8 mouse cellular contexts compared by ENCODE assay signal in the genomic region with DNA sequence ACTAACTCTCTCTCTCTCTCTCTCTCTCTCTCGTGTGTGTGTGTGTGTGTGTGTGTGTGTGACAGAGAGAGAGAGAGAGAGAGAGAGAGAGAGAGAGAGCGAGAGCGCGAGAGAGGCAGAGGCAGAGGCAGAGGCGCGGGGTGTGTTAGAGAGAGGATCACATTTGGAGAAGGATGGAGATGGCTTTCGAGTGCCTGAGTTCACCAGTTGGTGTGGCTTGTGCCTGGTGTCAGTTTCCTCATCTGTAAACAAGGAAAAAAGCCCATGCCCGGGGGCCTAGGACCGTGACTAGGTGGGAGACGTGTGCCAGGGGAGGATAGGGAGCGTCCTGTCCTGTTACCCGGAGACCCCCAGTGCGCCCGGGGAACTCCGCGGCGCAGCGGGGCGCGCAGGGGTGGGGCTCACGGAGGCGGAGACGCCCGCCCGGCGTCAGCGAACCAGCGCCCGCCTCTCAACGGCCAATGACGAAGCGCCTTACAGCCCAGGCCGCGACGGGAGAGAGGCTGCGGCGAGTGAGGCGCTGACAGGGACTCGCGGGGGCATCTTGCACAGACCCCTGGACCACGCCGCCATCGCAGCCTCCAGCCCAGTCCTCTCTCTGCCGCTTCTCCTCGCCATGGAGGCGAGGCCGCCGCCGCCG. TPM values are rescaled to one million over a fixed set of nuclear protein-coding genes. Genes with fewer than 3 reads are reported as not detected.
DNase-seq lines count a peak whose midpoint lies in the region; ATAC-seq lines count a peak whose summit lies in the region.

A gene (plus strand): TSS at position 485 of the 640 bp plus-strand sequence.

- H3K27ac ChIP-seq in forebrain, embryonic 10.5 days = peak within 1 kb of the TSS; percentile 94
- peak within 1 kb of the TSS; percentile 86 for H3K27ac ChIP-seq in heart, embryonic 15.5 days
- peak within 1 kb of the TSS; percentile 90 for H3K27ac ChIP-seq in liver, embryonic 15.5 days (replicated peaks)
- H3K27ac ChIP-seq in neural tube, embryonic 12.5 days = peak within 1 kb of the TSS; percentile 66; the same call in 1 of the 2 replicates

- H3K4me3 ChIP-seq in forebrain, embryonic 10.5 days = peak within 1 kb of the TSS; percentile 95
- peak within 1 kb of the TSS; percentile 99 for H3K4me3 ChIP-seq in heart, embryonic 15.5 days
- H3K4me3 ChIP-seq in liver, embryonic 15.5 days (replicated peaks) = peak within 1 kb of the TSS; percentile 94
- H3K4me3 ChIP-seq in neural tube, embryonic 12.5 days = peak within 1 kb of the TSS; percentile 89

- DNase-seq in c-Kit-negative CD71-positive TER-119-positive erythroid progenitor cells, embryonic 14.5 days (ENCODE audit: low read depth, low spot score) = peak; percentile 82
- peak; percentile 90 for DNase-seq in forebrain, embryonic 10.5 days (ENCODE audit: extremely low spot score, low spot score)
- peak; percentile 89 to 95 for DNase-seq in kidney, postnatal 36 days
- peak; percentile 76 for DNase-seq in telencephalon, adult 2 months (ENCODE audit: low read depth, low spot score)

- peaks cover 9% of the 10 kb centered on the region for H3K36me3 ChIP-seq in forebrain, embryonic 10.5 days (replicated peaks)
- H3K36me3 ChIP-seq in heart, embryonic 15.5 days = no peaks in the 10 kb centered on the region; the same call in 1 of the 2 replicates
- 0 out of 2 replicates have a peak, but pooled peaks cover 3% of the 10 kb centered on the region for H3K36me3 ChIP-seq in liver, embryonic 15.5 days (replicated peaks)
- H3K36me3 ChIP-seq in neural tube, embryonic 12.5 days = no peaks in the 10 kb centered on the region; the same call in 1 of the 2 replicates

- H3K9ac ChIP-seq in heart, embryonic 15.5 days = peak within 1 kb of the TSS; percentile 91
- H3K9ac ChIP-seq in liver, embryonic 15.5 days = peak within 1 kb of the TSS; percentile 91
- peak within 1 kb of the TSS; percentile 83 for H3K9ac ChIP-seq in neural tube, embryonic 12.5 days

- under 1% methylated on average over 49 of the region's 50 CpGs for WGBS in forebrain, embryonic 10.5 days
- under 1% methylated on average over 50 of the region's 50 CpGs for WGBS in heart, embryonic 15.5 days
- WGBS in liver, embryonic 15.5 days (ENCODE audit: insufficient replicate concordance) = under 1% methylated on average over 49 of the region's 50 CpGs
- WGBS in neural tube, embryonic 12.5 days = under 1% methylated on average over 50 of the region's 50 CpGs

- peaks cover 33% of the 10 kb centered on the region for H3K4me1 ChIP-seq in forebrain, embryonic 10.5 days
- H3K4me1 ChIP-seq in heart, embryonic 15.5 days (replicated peaks) = peaks cover 34% of the 10 kb centered on the region
- peaks cover 50% of the 10 kb centered on the region for H3K4me1 ChIP-seq in liver, embryonic 15.5 days (replicated peaks)
- H3K4me1 ChIP-seq in neural tube, embryonic 12.5 days = peaks cover 12% of the 10 kb centered on the region

- H3K27me3 ChIP-seq in forebrain, embryonic 10.5 days (ENCODE audit: poor library complexity, severe bottlenecking) = peaks cover 30% of the 10 kb centered on the region
- no peaks in the 10 kb centered on the region for H3K27me3 ChIP-seq in heart, embryonic 15.5 days
- H3K27me3 ChIP-seq in liver, embryonic 15.5 days = peaks cover 20% of the 10 kb centered on the region
- H3K27me3 ChIP-seq in neural tube, embryonic 12.5 days (replicated peaks) = 0 out of 2 replicates have a peak, but pooled peaks cover 6% of the 10 kb centered on the region

- peak; percentile 96 for ATAC-seq in CD4-positive, CD25-positive, alpha-beta regulatory T cell, adult 4 months
- peak; percentile 96 for ATAC-seq in heart, embryonic 15.5 days (replicated peaks; ENCODE audit: insufficient number of reproducible peaks, insufficient read depth, low FRiP score, low read depth)
- ATAC-seq in liver, embryonic 15.5 days (ENCODE audit: insufficient read depth) = peak; percentile 98
- peak; percentile 97 for ATAC-seq in neural tube, embryonic 12.5 days (ENCODE audit: low FRiP score, low read depth)

- no peaks in the 10 kb centered on the region for H3K9me3 ChIP-seq in forebrain, embryonic 10.5 days
- H3K9me3 ChIP-seq in heart, embryonic 15.5 days (replicated peaks) = no peaks in the 10 kb centered on the region
- H3K9me3 ChIP-seq in liver, embryonic 15.5 days (replicated peaks) = no peaks in the 10 kb centered on the region
- H3K9me3 ChIP-seq in neural tube, embryonic 12.5 days = no peaks in the 10 kb centered on the region

- H3K4me2 ChIP-seq in heart, embryonic 15.5 days = peak within 1 kb of the TSS; percentile 94
- H3K4me2 ChIP-seq in liver, embryonic 15.5 days = peak within 1 kb of the TSS; percentile 96
- H3K4me2 ChIP-seq in neural tube, embryonic 12.5 days (replicated peaks) = peak within 1 kb of the TSS; percentile 83

RNA-seq across cellular contexts. Expression of the gene that starts here (rescaled TPM):
- 10 to 100 TPM; 62.5 to 63.1 TPM for polyA plus RNA-seq in CD4-positive, CD25-positive, alpha-beta regulatory T cell, adult 4 months (2017; shearing (Covaris generic))
- 89.1 and 90.6 TPM in 2 replicates for polyA plus RNA-seq in forebrain, embryonic 10.5 days (2016; fragmentation: Nextera tagmentation; extraction: Ambion mirVana)
- polyA plus RNA-seq in heart, embryonic 15.5 days (2015; fragmentation: Nextera tagmentation; extraction: Ambion mirVana) = 60.7 and 73.6 TPM in 2 replicates
- 30.0 and 30.7 TPM in 2 replicates for polyA plus RNA-seq in liver, embryonic 15.5 days (2015; fragmentation: Nextera tagmentation; extraction: Ambion mirVana)
- polyA plus RNA-seq in neural tube, embryonic 12.5 days (2016; fragmentation: Nextera tagmentation; extraction: Ambion mirVana) = 114 and 124 TPM in 2 replicates

Comparison
In these comparisons a context has a peak if more than half of its experiments do, and no peak if none do; other contexts are left out.
1. Peak in every context shown above with its lines: DNase-seq, ATAC-seq, H3K4me3 ChIP-seq and H3K27ac ChIP-seq.